Mouse (Mus musculus): ENCODE results near the gene Cdc42ep1. TPM values are rescaled to one million over a fixed set of nuclear protein-coding genes. Genes with fewer than 3 reads are reported as not detected.

Gene Cdc42ep1
- polyA plus RNA-seq, 1 experiment from 2014 or later = not detected

GRCm38 (mm10) chr15:78897488-78897887, 55.1 kb downstream of the Cdc42ep1 start:
- Histone ChIP-seq H3K4me3 (ENCODE audit: inconsistent target) (no peak overlapping the region), H3K27ac (no peak overlapping the region), H3K79me2 (ENCODE audit: inconsistent target) (peaks cover 28% of the 10 kb centered on the region), H3K36me3 (ENCODE audit: inconsistent target) (peaks cover 18% of the 10 kb centered on the region; the same call in 1 of the 2 replicates)
- WGBS (ENCODE audit: missing documents) = 98% methylated on average over 4 of the region's 4 CpGs

GRCm38 (mm10) chr15:78898507-78899001, 56.1 kb downstream of the Cdc42ep1 start:
- WGBS (ENCODE audit: missing documents) = 17% methylated on average over 6 of the region's 6 CpGs
- peak overlapping the region; percentile 43 for H3K27ac ChIP-seq
- peaks cover 16% of the 10 kb centered on the region for H3K36me3 ChIP-seq (ENCODE audit: inconsistent target)
- H3K4me3 ChIP-seq (ENCODE audit: inconsistent target) = peak overlapping the region; percentile 31; the same call in 1 of the 2 replicates
- H3K79me2 ChIP-seq (ENCODE audit: inconsistent target) = peaks cover 32% of the 10 kb centered on the region

DNA sequence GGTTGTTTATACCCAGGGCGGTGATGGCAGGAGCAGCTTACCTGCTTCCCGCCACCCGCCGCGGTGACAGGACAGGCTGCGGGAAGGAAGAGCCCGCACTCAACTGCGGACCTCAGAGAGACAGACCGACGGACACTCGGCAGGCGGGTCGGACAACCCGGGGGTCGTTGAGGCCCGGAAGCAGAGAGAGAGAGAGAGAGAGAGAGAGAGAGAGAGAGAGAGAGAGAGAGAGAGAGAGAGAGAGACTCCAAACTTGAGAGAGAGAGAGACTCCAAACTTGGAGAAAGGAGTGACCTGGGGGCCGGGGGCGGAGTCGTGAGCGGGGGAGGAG, 57.0 kb downstream of the Cdc42ep1 start, which contains the start of gene Gm49510:
Gene Gm49510 (plus strand): TSS at position 259 of the 331 bp plus-strand sequence.
- Histone ChIP-seq H3K4me3 (ENCODE audit: inconsistent target) (peak within 1 kb of the TSS; percentile 95), H3K79me2 (ENCODE audit: inconsistent target) (peaks cover 32% of the 10 kb centered on the region), H3K27ac (peak within 1 kb of the TSS; percentile 85), H3K36me3 (ENCODE audit: inconsistent target) (peaks cover 20% of the 10 kb centered on the region)
- WGBS (ENCODE audit: missing documents) = 0% methylated on average over 4 of the region's 20 CpGs

DNA sequence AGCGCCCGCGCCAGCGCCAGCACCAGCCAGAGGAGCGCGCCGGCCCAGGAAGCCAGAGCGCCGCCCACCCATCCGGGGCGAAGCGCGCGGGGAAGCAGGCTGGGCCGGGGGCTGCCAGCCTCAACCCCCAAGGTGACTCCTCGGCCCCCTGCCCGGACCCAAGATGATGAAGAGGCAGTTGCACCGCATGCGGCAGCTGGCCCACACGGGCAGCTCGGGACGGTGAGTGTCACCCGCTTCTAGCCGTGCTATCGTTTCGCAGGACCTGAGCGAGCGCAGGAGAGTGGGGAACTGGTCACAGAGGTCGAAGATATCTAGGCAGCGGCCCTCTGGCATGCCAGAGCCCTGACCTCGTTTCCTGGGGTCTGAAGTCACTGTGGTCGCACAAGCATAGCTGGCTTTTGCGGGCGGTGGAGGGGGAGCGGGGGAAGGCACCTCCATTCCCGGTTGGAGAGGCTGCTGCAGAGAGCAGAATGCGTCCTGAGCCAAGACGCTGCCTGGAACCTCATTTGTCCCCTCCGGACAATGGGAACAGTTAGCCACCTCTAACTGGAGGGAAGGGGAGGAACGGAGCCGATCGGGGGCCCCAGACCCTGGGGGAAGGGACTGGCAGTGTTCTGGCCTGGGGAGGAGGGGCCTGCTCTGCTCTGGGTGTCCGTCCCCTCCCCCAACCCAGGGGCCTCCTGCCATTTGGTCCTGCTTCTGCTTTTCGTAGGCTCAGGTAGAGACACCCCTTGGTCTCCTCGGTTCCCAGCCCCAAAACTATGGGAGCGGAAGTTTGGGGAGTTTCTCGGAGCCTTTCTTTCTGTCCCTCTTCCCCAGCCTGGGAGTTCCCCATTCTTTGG, 57.5 kb downstream of the Cdc42ep1 start, which contains the start of gene Sh3bp1:
Gene Sh3bp1 (plus strand): TSS at position 29 of the 845 bp plus-strand sequence.
- under 1% methylated on average over 43 of the region's 47 CpGs for WGBS (ENCODE audit: missing documents)
- peaks cover 32% of the 10 kb centered on the region for H3K79me2 ChIP-seq (ENCODE audit: inconsistent target)
- peak within 1 kb of the TSS; percentile 85 for H3K27ac ChIP-seq
- peaks cover 26% of the 10 kb centered on the region for H3K36me3 ChIP-seq (ENCODE audit: inconsistent target)
- peak within 1 kb of the TSS; percentile 95 for H3K4me3 ChIP-seq (ENCODE audit: inconsistent target)

Other genes starting within 250 kb of the Cdc42ep1 start
- gene Cyth4, start 245.6 kb upstream of the Cdc42ep1 start, polyA plus RNA-seq (2018) = 240 to 319 TPM (median 275 TPM) in 3 replicates
- not detected in 3 replicates for gene Elfn2, start 123.9 kb upstream of the Cdc42ep1 start, polyA plus RNA-seq (2018)
- gene Mfng, start 69.1 kb upstream of the Cdc42ep1 start, polyA plus RNA-seq (2018) = 0.69 to 5.4 TPM (median 1.8 TPM) in 3 replicates
- 0.21 TPM in 1 of 3 replicates, not detected in the others for gene Card10, start 39.6 kb upstream of the Cdc42ep1 start, polyA plus RNA-seq (2018)
- not detected in 3 replicates for gene Lgals2, start 12.9 kb downstream of the Cdc42ep1 start, polyA plus RNA-seq (2018)
- 54.0 to 74.5 TPM (median 65.4 TPM) in 3 replicates for gene Gga1, start 34.6 kb downstream of the Cdc42ep1 start, polyA plus RNA-seq (2018)
- gene Gm49510, start 57.0 kb downstream of the Cdc42ep1 start, polyA plus RNA-seq (2018) = 0.25 to 0.59 TPM in 2 of 3 replicates, not detected in the other
- 67.4 to 90.3 TPM (median 70.9 TPM) in 3 replicates for gene Sh3bp1, start 57.1 kb downstream of the Cdc42ep1 start, polyA plus RNA-seq (2018)
- 0.13 to 1.2 TPM (median 0.70 TPM) in 3 replicates for gene Pdxp, start 71.3 kb downstream of the Cdc42ep1 start, polyA plus RNA-seq (2018)
- 1,502 to 3,219 TPM (median 3,114 TPM) in 3 replicates for gene Lgals1, start 84.1 kb downstream of the Cdc42ep1 start, polyA plus RNA-seq (2018)
- 18.3 to 26.2 TPM (median 18.5 TPM) in 3 replicates for gene Nol12, start 92.3 kb downstream of the Cdc42ep1 start, polyA plus RNA-seq (2018)
- 27.0 to 38.5 TPM (median 29.5 TPM) in 3 replicates for gene Triobp, start 105.1 kb downstream of the Cdc42ep1 start, polyA plus RNA-seq (2018)
- 47.1 to 75.1 TPM (median 48.4 TPM) in 3 replicates for gene H1f0, start 185.8 kb downstream of the Cdc42ep1 start, polyA plus RNA-seq (2018)
- gene Galr3, start 199.3 kb downstream of the Cdc42ep1 start, polyA plus RNA-seq (2018) = not detected in 3 replicates
- 3.9 to 9.7 TPM (median 8.3 TPM) in 3 replicates for gene Ankrd54, start 220.3 kb downstream of the Cdc42ep1 start, polyA plus RNA-seq (2018)
- 92.1 to 130 TPM (median 96.7 TPM) in 3 replicates for gene Eif3l, start 232.6 kb downstream of the Cdc42ep1 start, polyA plus RNA-seq (2018)

Data from macrophage (primary cell).